Mouse (Mus musculus): ENCODE measurements around the gene Acot11. TPM values are rescaled to one million over a fixed set of nuclear protein-coding genes. Genes with fewer than 3 reads are reported as not detected.
"Not testable (repeated sequence)": the region's sequence is repeated elsewhere in the genome, so short reads cannot be mapped to it uniquely, and the experiment has no call there.

Acot11 gene
- polyA plus RNA-seq, 1 experiment, result 6.6 TPM

DNA sequence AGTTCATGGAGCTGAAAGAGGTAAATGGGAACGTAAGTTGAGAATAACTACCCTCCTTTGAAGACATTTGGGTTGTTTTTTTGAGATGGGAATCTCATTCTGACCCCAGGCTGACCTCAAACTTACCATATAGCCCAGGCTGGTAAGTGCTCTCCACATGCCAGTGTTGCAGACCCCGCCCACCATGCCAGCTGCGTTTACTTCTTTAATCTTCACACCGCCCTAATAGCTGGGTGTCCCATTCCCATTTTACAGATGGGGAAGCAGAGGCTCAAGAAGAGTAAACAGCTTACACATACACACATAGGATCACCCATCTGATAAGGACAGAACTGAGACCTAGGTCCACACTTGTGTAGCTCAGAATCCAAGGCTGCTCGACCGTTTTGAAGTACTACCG, 20.0 kb downstream of the Acot11 start:
- no peak overlapping the region for H3K27ac ChIP-seq (ENCODE audit: insufficient read depth, low read depth, low read length)
- TF ChIP-seq POLR2A (IDR thresholded peaks at IDR 0.05; ENCODE audit: borderline replicate concordance, low read depth, low read length) (no peak), CTCF (IDR thresholded peaks at IDR 0.05; ENCODE audit: low read depth, low read length) (no peak)
- H3K4me1 ChIP-seq (ENCODE audit: control insufficient read depth, insufficient read depth, low read length), result peaks cover 9% of the 10 kb centered on the region
- H3K4me3 ChIP-seq (ENCODE audit: insufficient read depth, low read length), result no peak overlapping the region

DNA sequence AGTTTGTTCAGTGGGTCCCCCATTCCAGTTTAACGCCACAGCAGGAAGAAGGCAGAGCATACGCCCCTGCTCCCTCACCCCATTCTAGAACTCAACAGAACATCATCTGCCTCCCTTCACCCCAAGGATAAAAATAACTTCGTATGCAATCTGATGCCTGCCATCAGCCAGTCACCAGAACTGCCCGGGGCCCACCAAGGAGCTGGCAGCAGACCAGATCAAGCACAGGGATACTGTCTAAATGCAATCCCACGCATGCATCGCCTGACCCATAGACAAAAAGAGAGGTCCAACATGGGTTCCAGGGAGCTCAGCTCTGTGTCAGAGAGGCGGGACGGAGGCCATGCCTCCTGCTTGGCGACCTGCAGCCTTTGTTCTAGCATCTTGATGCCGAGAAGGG, 21.7 kb downstream of the Acot11 start:
- TF ChIP-seq CTCF (IDR thresholded peaks at IDR 0.05; ENCODE audit: low read depth, low read length), result no peak
- TF ChIP-seq POLR2A (IDR thresholded peaks at IDR 0.05; ENCODE audit: borderline replicate concordance, low read depth, low read length), result no peak
- Histone ChIP-seq H3K4me1 (ENCODE audit: control insufficient read depth, insufficient read depth, low read length) (peaks cover 12% of the 10 kb centered on the region), H3K27ac (ENCODE audit: insufficient read depth, low read depth, low read length) (no peak overlapping the region), H3K4me3 (ENCODE audit: insufficient read depth, low read length) (no peak overlapping the region)

DNA sequence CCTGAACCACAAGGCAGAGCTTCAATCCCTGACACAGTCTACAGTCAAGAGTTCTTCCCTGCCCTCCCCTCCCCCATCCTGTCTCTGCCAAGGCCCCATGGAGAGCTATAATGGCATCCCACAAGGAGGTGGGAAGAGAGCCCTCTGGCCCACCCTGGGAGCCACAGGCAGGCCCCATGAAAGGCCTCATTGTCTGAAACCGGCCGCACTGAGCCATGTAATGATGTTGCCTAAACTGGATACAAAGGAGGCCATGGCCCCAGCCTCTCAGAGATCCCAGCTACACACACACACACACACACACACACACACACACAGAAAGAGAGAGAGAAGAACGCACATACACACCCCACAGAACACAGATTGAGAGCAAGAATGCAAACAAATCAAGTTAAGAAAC, 24.8 kb downstream of the Acot11 start:
- TF ChIP-seq CTCF (IDR thresholded peaks at IDR 0.05; ENCODE audit: low read depth, low read length), result no peak
- TF ChIP-seq POLR2A (IDR thresholded peaks at IDR 0.05; ENCODE audit: borderline replicate concordance, low read depth, low read length), result no peak
- Histone ChIP-seq H3K4me3 (ENCODE audit: insufficient read depth, low read length) (no peak overlapping the region), H3K27ac (ENCODE audit: insufficient read depth, low read depth, low read length) (no peak overlapping the region), H3K4me1 (ENCODE audit: control insufficient read depth, insufficient read depth, low read length) (peaks cover 7% of the 10 kb centered on the region)

DNA sequence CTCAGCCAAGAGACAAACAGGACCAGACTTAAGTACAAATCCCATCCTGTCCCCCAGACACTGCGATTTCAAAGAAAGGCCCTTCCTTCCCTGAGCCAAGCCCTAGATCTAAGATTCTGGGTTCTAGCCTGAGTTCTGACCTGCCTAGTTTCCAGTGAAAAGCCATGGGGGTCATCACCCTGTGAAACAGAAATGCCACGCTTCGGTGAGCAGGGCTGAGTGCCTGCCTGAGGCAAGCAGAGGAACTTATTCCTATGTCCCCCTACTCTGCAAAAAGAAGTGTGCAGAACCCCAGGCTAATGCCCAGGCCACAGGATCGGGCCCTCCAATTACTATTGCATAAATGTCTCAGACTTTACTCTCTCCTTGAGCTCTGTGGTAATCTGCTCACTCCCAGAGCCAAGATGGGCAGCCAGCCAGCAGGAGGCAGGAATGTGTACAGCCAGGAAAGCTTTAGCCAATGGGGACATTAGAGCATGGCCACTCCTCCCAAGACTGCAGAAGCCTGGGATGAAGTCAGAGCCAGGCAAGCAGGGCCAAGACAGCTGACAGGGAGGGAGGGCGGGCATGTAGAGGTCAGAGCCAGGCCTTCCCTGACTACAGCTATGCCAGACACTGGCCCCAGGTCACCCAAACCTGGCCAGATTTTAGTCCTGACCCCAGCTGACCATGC, 26.5 kb downstream of the Acot11 start:
- no peak overlapping the region for H3K4me3 ChIP-seq (ENCODE audit: insufficient read depth, low read length)
- no peak for TF ChIP-seq CTCF (IDR thresholded peaks at IDR 0.05; ENCODE audit: low read depth, low read length)
- no peak overlapping the region for H3K27ac ChIP-seq (ENCODE audit: insufficient read depth, low read depth, low read length)
- peaks cover 7% of the 10 kb centered on the region for H3K4me1 ChIP-seq (ENCODE audit: control insufficient read depth, insufficient read depth, low read length)

DNA sequence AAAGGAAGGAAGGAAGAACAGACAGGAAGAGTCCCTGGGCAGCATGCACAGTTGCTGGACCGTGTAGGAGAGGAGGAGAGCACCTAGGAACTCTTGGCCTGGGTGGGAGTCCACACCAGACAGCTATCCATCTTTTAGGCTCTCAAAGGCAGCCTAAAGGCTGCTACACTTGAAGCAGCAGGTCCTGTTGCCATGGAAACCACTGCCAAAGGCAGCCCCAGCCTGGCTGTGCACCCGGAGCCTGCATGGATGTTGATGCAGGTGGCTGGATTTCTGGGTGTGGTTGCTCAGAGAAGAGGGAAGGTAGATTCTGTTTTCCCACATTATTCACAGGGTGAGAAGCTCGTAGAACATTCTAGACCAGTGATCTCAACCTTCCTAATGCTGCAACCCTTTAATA, 27.8 kb downstream of the Acot11 start:
- Histone ChIP-seq H3K4me3 (ENCODE audit: insufficient read depth, low read length) (no peak overlapping the region), H3K27ac (ENCODE audit: insufficient read depth, low read depth, low read length) (no peak overlapping the region), H3K4me1 (ENCODE audit: control insufficient read depth, insufficient read depth, low read length) (peaks cover 7% of the 10 kb centered on the region)
- TF ChIP-seq POLR2A (IDR thresholded peaks at IDR 0.05; ENCODE audit: borderline replicate concordance, low read depth, low read length) (no peak), CTCF (IDR thresholded peaks at IDR 0.05; ENCODE audit: low read depth, low read length) (no peak)

DNA sequence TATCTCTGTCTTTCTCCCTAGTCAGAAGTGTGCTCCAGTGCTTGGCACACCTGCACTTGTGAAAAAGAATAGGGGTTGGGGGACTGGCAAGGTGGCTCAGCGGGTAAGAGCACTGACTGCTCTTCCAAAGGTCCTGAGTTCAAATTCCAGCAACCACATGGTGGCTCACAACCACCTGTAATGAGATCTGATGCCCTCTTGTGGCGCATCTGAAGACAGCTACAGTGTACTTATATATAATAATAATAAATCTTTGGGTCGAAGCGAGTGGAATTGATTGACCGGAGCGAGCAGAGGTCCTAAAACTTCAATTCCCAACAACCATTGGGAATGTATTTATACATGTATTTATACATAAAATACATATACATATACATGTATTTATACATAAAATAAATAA, 29.0 kb downstream of the Acot11 start:
- not testable (repeated sequence) for H3K27ac ChIP-seq (ENCODE audit: insufficient read depth, low read depth, low read length); H3K4me3 ChIP-seq (ENCODE audit: insufficient read depth, low read length); H3K4me1 ChIP-seq (ENCODE audit: control insufficient read depth, insufficient read depth, low read length)

DNA sequence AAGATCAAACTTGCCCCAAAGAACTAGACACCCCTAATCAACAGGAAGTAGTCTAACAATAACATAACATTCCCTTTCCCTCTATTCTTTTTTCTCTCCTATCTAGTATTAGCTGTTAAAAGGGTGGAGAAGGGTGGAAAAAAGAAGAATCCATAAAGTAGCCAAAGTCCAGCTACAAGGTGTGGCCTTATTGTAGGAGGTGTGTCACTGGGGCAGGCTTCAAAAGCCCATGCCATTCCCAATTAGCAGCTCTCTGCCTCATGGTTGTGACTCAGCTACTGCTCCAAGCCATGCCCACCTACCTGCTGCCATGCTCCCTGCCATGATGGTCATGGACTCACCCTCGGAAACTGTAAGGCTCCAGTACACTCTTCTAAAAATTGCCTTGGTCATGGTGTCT, 32.2 kb downstream of the Acot11 start:
- no peaks in the 10 kb centered on the region for H3K4me1 ChIP-seq (ENCODE audit: control insufficient read depth, insufficient read depth, low read length)
- no peak overlapping the region for H3K27ac ChIP-seq (ENCODE audit: insufficient read depth, low read depth, low read length)
- TF ChIP-seq POLR2A (IDR thresholded peaks at IDR 0.05; ENCODE audit: borderline replicate concordance, low read depth, low read length), result no peak
- no peak for TF ChIP-seq CTCF (IDR thresholded peaks at IDR 0.05; ENCODE audit: low read depth, low read length)
- no peak overlapping the region for H3K4me3 ChIP-seq (ENCODE audit: insufficient read depth, low read length)

DNA sequence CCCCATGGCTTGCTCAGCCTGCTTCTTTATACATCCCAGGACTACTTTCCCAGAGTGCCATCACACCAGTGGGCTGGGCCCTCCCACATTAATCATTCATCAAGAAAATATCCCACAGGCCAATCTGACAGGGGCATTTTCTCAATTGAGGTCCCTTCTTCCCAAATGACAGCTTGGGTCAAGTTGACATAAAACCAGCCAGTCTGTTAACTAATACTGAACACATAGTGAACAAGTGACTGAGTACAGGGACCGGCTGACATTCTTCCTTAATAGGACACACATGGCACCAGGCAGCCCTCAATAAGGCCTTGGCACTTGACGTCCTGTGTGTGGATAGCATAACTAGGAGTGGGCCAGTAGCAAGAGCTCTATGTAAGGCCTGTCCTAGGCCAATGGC, 35.5 kb downstream of the Acot11 start:
- H3K27ac ChIP-seq (ENCODE audit: insufficient read depth, low read depth, low read length), result no peak overlapping the region
- TF ChIP-seq CTCF (IDR thresholded peaks at IDR 0.05; ENCODE audit: low read depth, low read length), result no peak
- no peak for TF ChIP-seq POLR2A (IDR thresholded peaks at IDR 0.05; ENCODE audit: borderline replicate concordance, low read depth, low read length)
- no peak overlapping the region for H3K4me3 ChIP-seq (ENCODE audit: insufficient read depth, low read length)
- no peaks in the 10 kb centered on the region for H3K4me1 ChIP-seq (ENCODE audit: control insufficient read depth, insufficient read depth, low read length)

DNA sequence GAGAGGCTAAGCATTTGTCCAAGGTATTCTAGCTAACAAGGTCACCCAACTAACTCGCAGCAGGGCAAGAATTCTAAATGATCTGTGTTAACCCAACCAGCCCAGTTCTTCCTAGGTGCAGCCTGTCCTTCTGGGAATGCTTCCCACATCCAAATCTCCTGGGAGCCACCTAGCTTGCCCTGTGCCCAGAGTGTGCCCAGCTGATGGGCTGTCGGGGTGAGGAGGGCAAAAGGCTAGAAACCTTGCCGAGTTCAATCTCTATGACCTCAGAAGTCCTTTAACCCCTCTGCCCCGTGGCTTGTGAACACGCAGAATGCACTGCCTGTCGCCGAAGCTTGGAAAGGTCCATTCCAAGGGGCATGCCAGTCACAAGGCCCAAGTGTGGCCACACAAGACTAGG, 40.6 kb downstream of the Acot11 start:
- TF ChIP-seq CTCF (IDR thresholded peaks at IDR 0.05; ENCODE audit: low read depth, low read length) (no peak), POLR2A (IDR thresholded peaks at IDR 0.05; ENCODE audit: borderline replicate concordance, low read depth, low read length) (no peak)
- Histone ChIP-seq H3K4me1 (ENCODE audit: control insufficient read depth, insufficient read depth, low read length) (no peaks in the 10 kb centered on the region), H3K27ac (ENCODE audit: insufficient read depth, low read depth, low read length) (no peak overlapping the region), H3K4me3 (ENCODE audit: insufficient read depth, low read length) (no peak overlapping the region)

DNA sequence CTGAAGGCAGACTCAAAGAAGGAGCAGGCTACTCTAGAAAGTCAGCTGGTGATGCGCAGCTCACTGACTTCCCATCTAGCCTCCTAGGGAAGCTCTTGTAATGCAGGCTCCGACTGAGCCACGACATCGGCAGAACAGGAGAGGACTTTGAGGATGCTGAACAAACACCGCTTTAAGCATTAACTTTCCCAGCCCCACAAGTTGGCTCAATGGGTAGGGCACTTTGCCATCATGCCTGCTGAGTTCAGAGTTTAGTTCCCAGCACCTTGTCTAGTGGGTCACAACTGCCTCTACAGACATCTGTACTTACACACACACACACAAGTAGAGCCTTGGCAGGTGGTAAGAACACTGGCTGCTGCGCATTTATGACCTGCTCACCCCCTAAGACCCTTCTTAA, 53.1 kb downstream of the Acot11 start:
- TF ChIP-seq CTCF (IDR thresholded peaks at IDR 0.05; ENCODE audit: low read depth, low read length) (no peak), POLR2A (IDR thresholded peaks at IDR 0.05; ENCODE audit: borderline replicate concordance, low read depth, low read length) (no peak)
- no peaks in the 10 kb centered on the region for H3K4me1 ChIP-seq (ENCODE audit: control insufficient read depth, insufficient read depth, low read length)
- no peak overlapping the region for H3K4me3 ChIP-seq (ENCODE audit: insufficient read depth, low read length)
- no peak overlapping the region for H3K27ac ChIP-seq (ENCODE audit: insufficient read depth, low read depth, low read length)

DNA sequence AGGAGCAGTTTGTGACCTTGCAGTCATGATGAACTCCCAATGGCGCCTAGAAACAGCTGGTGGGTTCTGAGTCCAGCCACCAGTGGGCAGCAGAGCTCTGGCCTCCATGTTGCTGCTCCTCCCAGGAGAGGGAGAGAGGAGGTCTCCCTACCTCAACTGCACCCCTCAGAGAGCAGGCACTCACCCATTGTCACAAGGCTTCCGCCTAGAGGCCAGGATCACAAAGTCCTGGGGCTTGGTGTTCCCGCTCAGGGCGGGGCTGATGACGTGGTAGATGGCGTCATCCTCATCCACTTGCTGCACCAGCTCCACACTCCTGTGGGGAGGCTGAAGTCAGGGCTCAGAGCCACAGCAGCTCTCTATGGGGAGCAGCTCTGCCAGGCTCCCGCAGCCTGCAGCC, 55.1 kb downstream of the Acot11 start:
- Histone ChIP-seq H3K4me1 (ENCODE audit: control insufficient read depth, insufficient read depth, low read length) (no peaks in the 10 kb centered on the region), H3K27ac (ENCODE audit: insufficient read depth, low read depth, low read length) (no peak overlapping the region), H3K4me3 (ENCODE audit: insufficient read depth, low read length) (no peak overlapping the region)
- 0 out of 2 replicates have a peak, but pooled peaks have one; percentile 14 for TF ChIP-seq CTCF (IDR thresholded peaks at IDR 0.05; ENCODE audit: low read depth, low read length)
- TF ChIP-seq POLR2A (IDR thresholded peaks at IDR 0.05; ENCODE audit: borderline replicate concordance, low read depth, low read length), result no peak

Data from bone marrow macrophage, adult 2 months (primary cell).